Mouse (Mus musculus) left cerebral cortex, adult 11 months (tissue): ENCODE data around the gene Mrpl58.
"Not testable (repeated sequence)": the region's sequence is repeated elsewhere in the genome, so short reads cannot be mapped to it uniquely, and the experiment has no call there.

Experiments used
- DNase-seq: peaks from one replicate; pipeline ENCODE4 v3.0.0; 2022; ENCODE audit warnings: low spot score

Mrpl58 gene

DNA sequence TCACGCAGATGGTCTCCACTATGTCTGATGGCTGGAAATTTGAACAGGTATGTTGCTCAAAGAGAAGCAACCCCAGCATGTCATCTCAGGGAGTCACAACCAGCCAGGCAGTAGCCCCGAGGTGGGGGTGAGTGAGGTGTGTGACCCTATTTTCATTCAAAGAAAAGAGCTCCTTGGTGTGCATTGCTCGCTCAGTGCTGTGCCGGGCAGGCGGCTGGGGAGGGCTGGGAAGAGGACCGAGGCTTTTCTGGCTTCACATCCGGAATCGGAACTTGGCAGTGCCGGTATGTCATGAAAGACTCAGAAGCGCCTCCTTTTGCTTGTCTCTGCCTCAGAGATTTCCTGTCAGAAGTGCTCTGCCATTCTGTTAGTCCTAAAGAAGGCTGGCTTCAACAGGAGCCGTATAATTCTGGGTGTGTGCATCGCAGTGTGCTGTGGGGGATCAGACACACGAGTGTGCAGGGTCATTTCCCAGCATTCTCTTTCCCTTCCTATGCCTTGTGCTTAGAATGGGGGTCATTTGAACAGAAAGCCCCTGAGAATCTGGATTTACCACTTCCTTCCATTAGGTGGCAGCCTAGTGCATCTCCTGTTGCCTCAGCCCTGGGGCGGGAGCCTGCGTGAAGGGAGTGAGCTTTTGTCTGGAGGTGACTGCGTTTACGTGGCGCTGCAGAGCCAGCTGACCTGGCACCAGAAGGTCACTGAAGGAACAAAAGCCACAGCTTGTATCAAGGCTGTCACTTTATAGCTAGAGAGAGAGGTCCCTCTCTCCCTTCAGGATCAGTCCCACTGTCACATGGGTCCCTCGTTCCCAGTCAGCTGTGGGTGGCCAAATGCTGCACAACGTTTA lies 24.2 kb downstream of the Mrpl58 start:
- DNase-seq: no peak

DNA sequence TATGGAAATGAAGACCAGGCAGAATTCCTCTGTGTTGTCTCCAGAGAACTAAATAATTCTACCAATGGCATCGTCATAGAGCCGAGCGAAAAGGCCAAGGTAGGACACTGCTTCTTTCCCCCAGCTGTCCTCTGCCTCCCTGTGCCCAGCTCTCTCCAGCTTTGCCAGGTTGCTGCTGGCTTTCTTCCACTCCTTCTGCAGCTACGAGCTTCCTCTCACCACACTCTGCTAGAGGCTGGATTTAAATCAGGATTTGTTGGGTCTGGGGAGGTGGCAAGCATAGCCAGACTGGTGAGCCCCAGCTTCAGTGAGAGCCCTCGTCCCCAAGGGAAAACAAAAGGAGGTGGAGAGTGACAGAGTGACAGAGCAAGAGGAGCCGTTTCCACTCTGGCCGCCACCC lies 25.8 kb downstream of the Mrpl58 start:
- no peak for DNase-seq

DNA sequence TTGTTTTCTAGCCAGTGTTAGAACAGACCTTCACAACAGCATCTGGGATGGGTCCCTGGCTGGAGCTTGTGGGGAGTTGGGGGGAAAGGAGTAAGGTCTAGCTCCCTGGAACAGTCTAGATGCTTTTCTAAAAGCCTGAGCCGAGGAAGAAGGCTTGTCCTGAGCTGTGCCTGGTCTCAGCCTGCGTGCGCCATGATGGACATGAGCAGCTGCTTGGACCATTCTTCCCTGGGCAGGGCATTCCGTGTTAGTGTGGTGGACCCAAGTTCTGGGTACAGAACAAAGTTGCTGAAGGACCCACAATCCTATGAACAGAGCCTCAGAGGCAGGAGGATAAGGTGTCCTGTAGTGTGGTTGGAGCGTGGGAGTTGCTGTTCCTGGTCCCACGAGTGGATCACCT lies 27.0 kb downstream of the Mrpl58 start:
- DNase-seq: no peak

DNA sequence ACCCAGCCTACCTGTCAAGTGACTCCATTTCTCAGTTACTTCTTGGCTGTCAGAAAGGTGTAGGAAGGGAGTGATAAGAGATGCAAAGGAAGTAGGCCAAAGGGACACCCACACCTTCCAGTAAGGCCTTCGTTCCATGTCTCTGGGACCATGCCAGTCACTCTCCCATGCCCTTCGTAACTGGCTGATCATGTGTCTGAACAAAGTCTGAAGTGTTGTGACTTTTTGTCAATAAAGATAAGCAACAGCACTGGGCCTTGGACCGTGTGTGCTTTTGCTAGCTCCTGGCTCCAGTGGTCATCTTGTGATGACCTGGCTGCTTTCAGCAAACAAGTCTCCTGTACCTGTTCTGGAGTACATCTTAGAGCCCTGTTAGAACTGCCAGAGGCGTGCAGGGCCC lies 29.3 kb downstream of the Mrpl58 start:
- no peak for DNase-seq

DNA sequence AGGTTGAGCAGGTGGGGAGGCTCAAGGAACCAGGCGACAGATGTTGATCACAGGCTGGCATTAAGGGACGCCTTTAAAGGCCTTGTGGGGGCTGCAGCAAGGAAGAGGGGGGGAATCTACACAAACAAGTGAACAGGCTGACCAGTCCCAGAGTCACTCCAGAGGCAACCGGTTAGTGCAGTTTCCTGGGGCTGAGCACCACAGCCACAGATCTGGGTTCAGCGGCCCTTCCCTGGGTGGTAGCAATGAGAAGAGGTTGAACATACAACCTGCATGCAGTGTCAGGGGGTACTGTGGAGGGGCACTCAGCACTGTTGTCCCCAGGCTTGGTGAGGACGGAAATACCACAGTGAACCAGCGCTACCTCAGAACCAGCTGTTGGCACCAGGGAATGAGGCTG lies 29.8 kb downstream of the Mrpl58 start:
- DNase-seq: no peak

DNA sequence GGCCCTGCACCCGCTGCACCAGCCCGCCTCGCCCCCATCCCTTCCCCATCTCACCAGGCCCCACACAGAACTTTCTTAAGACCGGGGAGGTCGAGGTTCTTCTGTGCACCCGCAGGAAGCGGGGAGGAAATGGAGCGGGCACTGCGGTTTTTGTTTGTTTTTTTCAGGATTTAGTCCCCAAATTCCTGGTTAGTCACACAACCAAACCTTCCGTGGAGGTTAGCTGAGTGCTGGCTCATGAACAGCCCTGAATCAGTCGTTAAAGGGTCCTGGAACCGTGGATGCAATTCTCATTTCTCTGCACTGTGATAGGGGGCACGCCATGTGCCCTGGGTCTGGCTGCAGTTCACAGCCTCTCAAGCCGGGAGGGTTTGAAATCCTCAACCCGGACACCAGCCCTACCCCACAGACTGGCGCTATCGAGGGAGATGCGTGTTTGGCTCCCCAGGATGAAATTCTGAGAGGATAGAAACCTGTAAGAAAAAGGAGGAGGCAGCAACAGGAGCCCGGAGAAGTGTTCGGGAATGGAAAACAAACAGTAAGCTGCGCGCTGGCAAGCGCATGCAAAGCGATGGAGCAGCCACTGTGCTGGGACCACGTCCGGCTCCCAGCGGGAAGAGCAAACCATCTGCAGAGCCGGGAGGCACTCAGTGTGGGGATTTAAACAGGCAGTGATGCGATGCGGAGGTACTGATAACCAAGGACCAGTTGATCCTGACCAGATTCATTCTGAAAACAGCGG lies 32.2 kb downstream of the Mrpl58 start:
- no peak for DNase-seq

DNA sequence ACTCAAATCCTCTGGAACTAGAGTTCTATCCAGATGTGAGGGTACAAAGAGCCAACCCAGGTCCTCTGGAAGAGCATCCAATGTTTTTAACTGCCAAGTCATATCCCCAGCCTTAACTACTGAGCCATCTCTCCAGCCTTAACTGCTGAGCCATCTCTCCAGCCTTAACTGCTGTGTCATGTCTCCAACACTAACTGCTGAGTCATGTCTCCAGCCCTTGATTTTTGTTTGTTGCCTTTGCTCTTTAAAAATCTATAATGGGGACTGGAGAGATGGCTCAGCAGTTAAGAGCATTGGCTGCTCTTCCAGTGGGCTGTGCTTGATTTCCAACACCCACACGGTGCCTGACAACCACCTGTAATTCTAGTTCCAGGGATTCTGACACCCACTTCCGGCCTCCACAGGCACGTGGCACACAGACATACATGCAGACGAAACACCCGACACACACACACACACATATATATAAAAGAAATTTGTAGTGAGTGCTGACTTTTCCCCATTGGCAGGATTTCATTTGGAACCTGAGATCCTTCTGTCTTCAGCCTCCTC lies 34.1 kb downstream of the Mrpl58 start:
- DNase-seq: no peak

DNA sequence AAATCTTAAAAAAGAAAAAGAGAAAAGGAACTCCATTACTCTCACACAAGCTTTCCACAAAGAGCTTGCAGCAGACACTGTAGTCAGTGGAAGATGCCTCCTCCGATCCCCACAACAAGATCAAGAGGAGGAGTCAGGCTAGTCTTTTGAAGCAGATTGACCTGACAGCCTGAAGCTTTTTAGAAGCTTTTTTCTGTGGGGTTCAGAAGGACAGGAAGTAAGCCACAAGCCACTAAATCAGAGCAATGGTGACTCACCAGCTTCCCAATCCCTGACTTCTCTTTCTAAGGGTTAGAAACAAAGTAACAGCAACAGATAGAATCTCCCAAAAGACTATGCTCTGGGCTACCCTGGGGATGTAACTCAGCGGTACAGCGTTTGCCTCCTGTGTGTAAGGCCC lies 35.8 kb downstream of the Mrpl58 start:
- DNase-seq: no peak

DNA sequence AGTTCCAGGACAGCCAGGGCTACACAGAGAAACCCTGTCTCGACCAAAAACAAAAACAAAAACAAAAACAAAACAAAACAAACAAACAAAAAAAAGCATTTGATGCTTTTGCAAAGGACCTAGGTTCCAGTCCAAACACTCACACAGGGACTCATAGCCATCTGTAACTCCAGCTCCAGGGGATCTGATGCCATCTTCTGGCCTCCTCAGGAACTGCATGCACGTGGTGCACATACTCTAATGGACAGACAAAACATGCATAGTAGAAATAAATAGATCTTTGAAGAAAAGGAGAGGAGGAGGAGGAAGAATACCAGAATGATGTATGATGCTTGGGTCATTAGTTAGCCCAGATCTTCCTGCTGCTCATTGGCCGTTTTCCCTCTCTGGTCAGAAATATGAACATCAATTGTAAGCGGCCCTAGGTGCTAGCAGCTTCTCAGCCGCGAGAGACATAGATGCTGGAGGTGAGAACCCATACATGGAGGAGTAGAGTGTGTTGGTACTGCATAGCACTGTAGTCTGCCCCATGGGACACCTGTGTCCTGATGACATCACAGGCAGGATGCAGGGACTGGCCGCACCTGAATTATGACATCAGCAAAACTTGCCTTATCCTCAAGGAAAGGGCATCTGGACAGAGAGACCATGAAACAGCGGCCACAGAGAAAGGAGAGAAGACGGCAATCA lies 36.5 kb downstream of the Mrpl58 start, which contains the start of gene Trim80:
Gene Trim80 (plus strand): TSS at position 640 of the 690 bp plus-strand sequence.
- no peak for DNase-seq

DNA sequence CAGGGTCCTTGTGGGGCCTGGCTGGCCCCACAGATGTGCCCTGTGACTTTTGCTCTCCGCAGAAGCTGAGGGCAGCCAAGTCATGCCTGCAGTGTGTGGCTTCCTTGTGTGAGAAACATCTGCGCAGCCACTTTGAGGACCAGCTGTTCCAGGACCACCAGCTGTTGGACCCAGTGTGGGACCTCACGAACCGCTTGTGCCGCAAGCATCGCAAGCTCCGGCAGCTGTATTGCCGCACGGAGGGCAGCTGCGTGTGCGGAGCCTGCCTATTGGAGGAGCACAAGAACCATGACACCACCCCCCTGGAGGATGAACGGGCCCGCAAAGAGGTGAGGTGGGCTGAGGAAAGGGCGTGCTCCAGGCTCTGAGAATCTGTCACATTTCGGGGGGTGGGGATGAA lies 37.9 kb downstream of the Mrpl58 start:
- DNase-seq: no peak

DNA sequence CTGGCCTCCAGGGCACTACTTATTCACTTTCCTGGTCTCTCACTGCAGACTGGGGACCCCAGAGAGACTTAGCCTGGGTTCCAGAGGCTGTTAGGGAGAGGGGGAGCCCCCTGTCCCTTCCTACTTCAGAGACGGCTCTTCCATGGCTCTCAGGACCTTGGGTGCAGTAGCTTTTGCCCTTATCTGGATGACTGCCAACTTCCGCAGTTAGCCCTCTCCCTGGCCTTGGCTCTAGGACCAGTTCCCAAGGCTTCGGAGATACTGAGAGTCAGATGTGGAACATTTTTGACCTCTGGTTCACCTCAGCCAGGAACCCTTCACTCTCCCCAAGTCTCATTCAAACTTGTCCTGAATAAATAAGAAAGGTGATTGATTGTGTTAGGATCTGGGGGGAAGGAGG lies 43.4 kb downstream of the Mrpl58 start:
- no peak for DNase-seq

DNA sequence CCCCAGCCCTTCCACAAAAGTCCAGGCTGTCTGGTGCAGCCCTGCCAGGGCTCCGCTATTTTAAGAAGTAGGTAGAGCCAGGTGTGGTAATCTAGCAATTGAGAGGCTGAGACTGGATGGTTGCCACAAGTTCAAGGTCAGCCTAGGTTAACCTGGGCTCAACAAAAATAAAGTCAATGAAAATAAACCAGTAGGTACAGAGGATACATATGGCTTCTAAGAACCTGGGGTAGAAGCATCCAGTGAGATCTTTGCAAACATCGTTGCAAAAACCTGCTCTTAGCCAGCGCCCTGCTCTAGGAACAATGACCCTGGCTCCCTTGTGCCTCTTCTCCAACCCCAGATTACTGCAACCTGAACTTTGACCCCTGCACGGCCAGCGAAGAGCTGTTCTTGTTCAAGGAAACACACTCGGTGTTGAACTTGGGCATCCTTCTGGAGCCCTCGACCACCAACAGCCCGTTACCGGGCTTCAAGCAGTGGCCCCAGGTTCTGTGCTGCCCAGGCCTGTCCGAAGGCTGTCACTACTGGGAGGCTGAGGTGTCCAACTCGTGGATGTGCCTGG lies 43.9 kb downstream of the Mrpl58 start:
- DNase-seq: no peak

DNA sequence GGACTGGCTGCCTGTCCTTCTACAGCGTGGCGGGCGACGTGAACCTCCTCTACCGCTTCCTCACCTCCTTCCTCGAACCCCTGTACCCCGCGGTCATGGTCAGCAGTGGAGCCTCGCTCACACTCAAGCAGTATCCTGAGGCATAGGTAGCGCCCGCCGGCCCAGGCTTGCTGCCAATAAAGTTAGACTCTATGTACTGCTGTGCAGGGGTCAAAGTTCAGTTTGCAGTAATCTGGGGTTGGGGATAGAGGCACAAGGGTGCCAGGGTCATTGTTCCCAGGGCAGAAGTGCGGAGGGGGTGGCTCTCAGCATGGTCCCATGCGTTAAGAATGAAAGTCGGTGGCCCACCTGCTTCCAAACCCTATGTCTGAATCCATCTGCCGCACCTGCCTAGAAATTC lies 44.5 kb downstream of the Mrpl58 start:
- DNase-seq: no peak

DNA sequence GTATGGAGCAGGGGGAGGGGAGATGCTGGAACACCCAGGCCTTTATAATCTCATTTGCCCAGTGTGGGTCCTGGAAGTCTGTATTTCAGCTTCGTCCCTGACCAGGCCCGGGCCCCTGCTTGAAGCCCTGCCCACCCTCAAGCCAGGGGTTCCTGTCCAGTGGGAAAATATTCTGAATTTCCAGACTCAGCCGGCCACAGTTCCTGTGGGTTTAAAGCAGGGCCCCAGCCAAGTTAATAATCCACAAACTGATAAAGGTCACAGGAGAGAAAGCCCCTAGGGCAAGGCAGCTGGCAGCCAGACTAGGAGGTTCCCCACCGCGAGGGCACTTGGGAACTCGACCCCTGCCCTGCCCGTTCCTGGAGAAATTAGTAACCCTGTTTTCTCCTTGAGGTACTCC lies 45.4 kb downstream of the Mrpl58 start:
- DNase-seq: no peak

DNA sequence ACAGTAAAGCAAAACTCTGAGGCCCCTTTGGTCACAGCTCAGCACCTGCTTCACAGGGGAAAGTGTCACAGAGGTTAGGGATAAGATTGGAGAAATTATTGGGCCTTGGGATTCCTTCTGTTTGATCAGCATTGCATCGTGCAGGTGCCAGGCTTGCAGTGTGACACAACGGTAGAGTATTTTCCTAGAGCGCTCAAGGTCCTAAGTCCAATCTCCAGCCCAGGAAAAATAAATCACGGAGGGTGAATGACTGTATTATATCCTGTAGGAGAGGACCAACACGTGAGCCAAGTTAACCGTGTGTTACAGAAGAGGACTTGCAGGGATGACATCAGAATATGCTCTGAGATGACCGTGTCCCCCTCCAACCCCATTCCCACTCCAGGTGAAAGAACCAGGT lies 46.6 kb downstream of the Mrpl58 start:
- no peak for DNase-seq

DNA sequence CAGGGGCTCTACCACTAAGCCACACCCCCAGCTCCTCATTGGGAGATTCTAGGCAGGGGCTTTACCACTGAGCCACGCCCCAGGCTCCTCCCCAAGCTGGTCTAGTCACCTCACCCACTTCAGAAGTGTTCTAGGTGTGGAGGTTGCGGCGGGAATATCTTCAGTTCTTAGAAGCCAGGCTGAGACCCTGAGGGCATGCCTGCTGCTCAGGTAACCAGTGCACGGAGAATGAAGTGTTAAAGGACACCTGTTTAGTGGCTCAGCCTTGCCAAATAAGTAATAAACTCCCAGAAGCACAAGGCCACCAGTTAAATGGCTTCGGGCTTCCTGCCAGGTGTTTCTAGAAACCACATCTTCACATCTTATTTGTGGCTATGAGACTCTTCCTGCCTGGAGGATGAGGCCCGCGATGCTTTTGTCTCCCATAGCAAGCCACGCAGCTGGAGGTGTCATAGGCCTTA lies 48.3 kb downstream of the Mrpl58 start:
- no peak for DNase-seq

DNA sequence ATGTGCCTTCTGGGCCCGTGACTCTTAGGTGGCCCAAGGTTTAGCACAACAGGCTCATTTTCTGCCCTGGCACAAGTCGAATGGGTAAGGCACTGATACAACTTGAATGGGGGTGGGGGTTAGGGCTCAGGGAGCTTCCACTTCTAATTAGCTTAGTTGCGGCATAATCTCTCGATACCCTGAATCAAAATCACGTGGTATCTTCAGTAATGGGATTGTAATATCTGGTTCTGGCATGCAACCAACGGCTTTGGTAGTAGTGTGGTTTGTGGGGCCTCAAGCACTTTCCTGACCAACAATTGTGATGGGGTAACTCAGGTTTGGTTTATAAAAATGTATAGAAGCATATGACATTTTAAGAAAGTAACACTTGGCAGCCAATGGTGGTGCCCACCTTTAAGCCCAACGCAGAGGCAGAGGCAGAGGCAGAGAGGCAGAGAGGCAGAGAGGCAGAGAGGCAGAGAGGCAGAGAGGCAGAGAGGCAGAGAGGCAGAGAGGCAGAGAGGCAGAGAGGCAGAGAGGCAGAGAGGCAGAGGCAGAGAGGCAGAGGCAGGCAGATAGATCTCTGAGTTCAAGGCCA lies 48.8 kb downstream of the Mrpl58 start:
- no peak for DNase-seq

DNA sequence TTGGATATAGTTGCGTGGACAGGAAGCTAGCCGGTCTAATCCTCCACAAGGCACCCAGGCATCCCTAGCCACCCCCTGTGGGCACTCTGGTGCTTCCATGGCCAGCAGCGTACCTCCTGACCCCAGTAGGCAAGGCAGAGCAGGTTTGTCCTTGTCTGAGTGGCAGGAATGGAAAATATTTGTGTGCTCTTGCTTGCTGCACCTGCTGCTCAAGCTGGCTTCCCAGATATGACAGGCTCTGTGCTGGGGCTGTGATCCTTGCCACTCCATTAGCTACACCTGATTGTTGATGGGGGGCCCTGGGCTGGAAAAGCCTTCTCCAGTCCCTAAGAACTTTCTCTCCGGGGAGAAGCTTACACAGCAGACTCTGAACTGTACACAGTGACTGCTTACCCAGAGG lies 49.8 kb downstream of the Mrpl58 start:
- no peak for DNase-seq

DNA sequence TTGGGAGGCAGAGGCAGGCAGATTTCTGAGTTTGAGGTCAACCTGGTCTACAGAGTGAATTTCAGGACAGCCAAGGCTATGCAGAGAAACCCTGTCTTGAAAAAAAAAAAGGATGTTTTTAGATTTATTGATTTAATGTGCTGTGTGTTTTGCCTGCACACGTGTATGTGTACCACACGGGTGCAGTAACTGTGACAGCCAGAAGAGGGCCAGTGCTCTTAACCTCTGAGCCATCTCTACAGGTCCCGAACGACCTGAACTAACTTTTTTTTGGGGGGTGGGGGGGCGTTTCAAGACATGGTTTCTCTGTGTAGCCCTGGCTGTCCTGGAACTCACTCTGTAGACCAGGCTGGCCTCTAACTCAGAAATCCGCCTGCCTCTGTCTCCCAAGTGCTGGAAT lies 51.3 kb downstream of the Mrpl58 start:
- not testable (repeated sequence) for DNase-seq

DNA sequence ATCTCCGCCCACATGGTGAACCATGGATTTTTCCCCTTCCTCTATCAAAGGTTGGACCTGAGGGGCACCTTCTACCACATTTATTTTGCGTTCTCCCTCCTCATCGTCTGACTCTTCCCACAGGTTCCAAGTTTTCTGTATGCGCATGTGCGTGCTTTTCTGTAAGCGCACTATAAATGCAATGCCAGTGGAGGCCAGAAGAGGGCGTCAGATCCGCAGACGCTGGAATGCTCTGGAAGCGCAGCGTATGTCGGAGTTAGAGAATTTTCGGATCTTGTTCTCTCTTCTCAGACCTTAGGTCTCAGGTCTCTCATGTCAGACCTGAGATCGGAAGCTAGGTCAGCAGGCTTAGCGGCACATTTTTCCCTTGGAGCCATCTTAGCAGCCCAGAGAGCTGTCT lies 52.1 kb downstream of the Mrpl58 start:
- no peak for DNase-seq

DNA sequence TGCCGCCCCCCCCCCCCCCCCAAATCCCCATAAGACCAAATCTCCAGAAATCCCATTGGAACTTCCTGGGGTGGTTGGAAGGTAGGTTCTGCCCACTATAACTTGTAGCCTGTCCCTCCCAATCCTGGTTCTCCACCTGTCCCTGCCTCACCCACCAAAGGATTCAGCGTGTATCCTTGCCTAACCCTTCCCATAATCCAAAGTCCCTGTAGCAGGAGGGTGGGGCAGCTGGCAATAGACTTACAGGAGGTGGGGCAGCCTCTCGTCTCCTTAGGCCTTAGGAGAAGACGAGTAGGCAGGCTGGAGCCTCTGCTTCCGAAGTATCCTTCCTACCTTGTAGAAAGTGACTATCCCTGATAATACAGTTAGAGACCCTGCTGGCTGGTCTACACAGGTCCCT lies 52.6 kb downstream of the Mrpl58 start:
- DNase-seq: no peak

DNA sequence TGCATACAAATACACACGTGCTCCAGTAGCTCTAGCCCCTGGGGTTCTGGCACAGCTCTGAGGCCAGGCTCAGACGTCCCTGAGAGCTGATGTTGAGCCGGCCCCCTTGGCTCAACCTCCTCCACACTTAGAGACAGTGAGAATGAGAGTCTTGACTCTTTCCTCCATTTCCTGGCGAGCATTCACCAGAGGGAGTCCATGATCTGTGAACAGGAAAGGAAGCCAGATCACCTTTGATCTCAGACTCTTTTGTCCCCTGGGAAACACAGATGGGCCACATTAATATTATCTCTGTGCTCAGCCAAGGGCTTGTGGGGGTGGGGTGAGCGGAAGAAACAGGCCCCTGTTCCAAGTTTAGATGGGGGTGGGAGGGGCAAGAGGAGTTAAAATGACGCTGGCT lies 53.9 kb downstream of the Mrpl58 start:
- no peak for DNase-seq
